Mouse (Mus musculus) heart, postnatal 14 days (tissue): ENCODE results near the gene Gm11627. TPM values are rescaled to one million over a fixed set of nuclear protein-coding genes. Genes with fewer than 3 reads are reported as not detected.

ENCODE experiments used
- total RNA-seq, 2 experiments: library from RNA; stranded (reverse); gene quantifications; 2 replicates each; pipeline ENCODE4 v1.2.3; 2021

Gm11627 gene
- total RNA-seq, 2 experiments from 2014 or later: 0.69 to 1.8 TPM

Other genes starting within 250 kb of the Gm11627 start
- 10 to 100 TPM; 22.7 to 23.0 TPM for gene Slc4a1, start 213.3 kb downstream of the Gm11627 start, total RNA-seq
- under 1 TPM in 1 of 2 experiments, not detected in 1; 0.29 TPM for gene Rundc3a, start 186.1 kb downstream of the Gm11627 start, total RNA-seq
- 100 to 1,000 TPM; 163 to 176 TPM for gene Slc25a39, start 171.5 kb downstream of the Gm11627 start, total RNA-seq
- gene Grn, start 149.1 kb downstream of the Gm11627 start, total RNA-seq: 100 to 1,000 TPM; 130 to 136 TPM
- gene Fam171a2, start 131.8 kb downstream of the Gm11627 start, total RNA-seq: 10 to 100 TPM; 10.5 to 11.4 TPM
- gene Itga2b, start 109.3 kb downstream of the Gm11627 start, total RNA-seq: 1 to 10 TPM; 3.1 to 3.3 TPM
- 10 to 100 TPM; 24.7 to 25.7 TPM for gene Gpatch8, start 23.1 kb downstream of the Gm11627 start, total RNA-seq
- gene Fzd2, start 24.9 kb upstream of the Gm11627 start, total RNA-seq: 1 to 10 TPM; 5.6 to 7.3 TPM
- not detected for gene Meioc, start 84.3 kb upstream of the Gm11627 start, total RNA-seq
- gene Ccdc43, start 118.3 kb upstream of the Gm11627 start, total RNA-seq: 10 to 100 TPM; 16.0 to 18.5 TPM
- 1 to 10 TPM; 4.0 to 4.4 TPM for gene Adam11, start 182.0 kb upstream of the Gm11627 start, total RNA-seq
- 10 to 100 TPM; 37.7 to 42.6 TPM for gene Gjc1, start 240.2 kb upstream of the Gm11627 start, total RNA-seq